Mouse (Mus musculus): ENCODE data around the gene Atf7. TPM values are rescaled to one million over a fixed set of nuclear protein-coding genes. Genes with fewer than 3 reads are reported as not detected.
A peak's percentile ranks its signal among the peaks of the same experiment; 100 is the strongest.

The Atf7 gene
- 23.2 and 24.9 TPM in 2 replicates for polyA plus RNA-seq (2015; fragmentation: Nextera tagmentation; extraction: Ambion mirVana)

- H3K9me3 ChIP-seq (replicated peaks; ENCODE audit: low read length), result no peaks in the 10 kb centered on the region
- H3K4me1 ChIP-seq (replicated peaks; ENCODE audit: insufficient read depth, low read length), result peaks cover 15% of the 10 kb centered on the region
- no peaks in the 10 kb centered on the region for H3K36me3 ChIP-seq (ENCODE audit: insufficient read depth, low read length)
- peak; percentile 98 for ATAC-seq (replicated peaks; ENCODE audit: low FRiP score, low read depth)
- no peak for TF ChIP-seq CTCF (IDR thresholded peaks at IDR 0.05; ENCODE audit: low read depth)
- peak within 1 kb of the TSS; percentile 87 for H3K9ac ChIP-seq (ENCODE audit: low read depth, low read length)
- peak within 1 kb of the TSS; percentile 100 for H3K27ac ChIP-seq
- H3K27me3 ChIP-seq (ENCODE audit: insufficient read depth, low read length), result no peaks in the 10 kb centered on the region
- peak within 1 kb of the TSS; percentile 70 for H3K4me2 ChIP-seq (ENCODE audit: low read length)
- H3K4me3 ChIP-seq (replicated peaks; ENCODE audit: low read depth, low read length), result peak within 1 kb of the TSS; percentile 53
- under 1% methylated on average over 50 of the region's 51 CpGs for WGBS
- peak; percentile 100 for DNase-seq (ENCODE audit: low spot score)
Observed at GRCm38 (mm10) chr15:102624970-102625686, at the start of gene Atf7, which contains the start of gene Gm28047. Atf7 (minus strand) TSS chr15:102625464. Gm28047 (minus strand) TSS chr15:102625067.

- peak; percentile 53 for ATAC-seq (replicated peaks; ENCODE audit: low FRiP score, low read depth)
- no peaks in the 10 kb centered on the region for H3K9me3 ChIP-seq (replicated peaks; ENCODE audit: low read length)
- H3K9ac ChIP-seq (ENCODE audit: low read depth, low read length), result no peak overlapping the region
- H3K36me3 ChIP-seq (ENCODE audit: insufficient read depth, low read length), result no peaks in the 10 kb centered on the region
- peak; percentile 95 for DNase-seq (ENCODE audit: low spot score)
- no peak for TF ChIP-seq CTCF (IDR thresholded peaks at IDR 0.05; ENCODE audit: low read depth)
- H3K27ac ChIP-seq, result peak overlapping the region; percentile 99; the same call in 1 of the 2 replicates
- 4% methylated on average over 10 of the region's 10 CpGs for WGBS
- H3K4me2 ChIP-seq (ENCODE audit: low read length), result peak overlapping the region; percentile 89
- peak overlapping the region; percentile 62; the same call in 1 of the 2 replicates for H3K4me3 ChIP-seq (replicated peaks; ENCODE audit: low read depth, low read length)
- H3K27me3 ChIP-seq (ENCODE audit: insufficient read depth, low read length), result no peaks in the 10 kb centered on the region
- H3K4me1 ChIP-seq (replicated peaks; ENCODE audit: insufficient read depth, low read length), result peaks cover 10% of the 10 kb centered on the region; the same call in 1 of the 2 replicates
Observed at GRCm38 (mm10) chr15:102673548-102673947, 48.3 kb upstream of the Atf7 start.

DNA sequence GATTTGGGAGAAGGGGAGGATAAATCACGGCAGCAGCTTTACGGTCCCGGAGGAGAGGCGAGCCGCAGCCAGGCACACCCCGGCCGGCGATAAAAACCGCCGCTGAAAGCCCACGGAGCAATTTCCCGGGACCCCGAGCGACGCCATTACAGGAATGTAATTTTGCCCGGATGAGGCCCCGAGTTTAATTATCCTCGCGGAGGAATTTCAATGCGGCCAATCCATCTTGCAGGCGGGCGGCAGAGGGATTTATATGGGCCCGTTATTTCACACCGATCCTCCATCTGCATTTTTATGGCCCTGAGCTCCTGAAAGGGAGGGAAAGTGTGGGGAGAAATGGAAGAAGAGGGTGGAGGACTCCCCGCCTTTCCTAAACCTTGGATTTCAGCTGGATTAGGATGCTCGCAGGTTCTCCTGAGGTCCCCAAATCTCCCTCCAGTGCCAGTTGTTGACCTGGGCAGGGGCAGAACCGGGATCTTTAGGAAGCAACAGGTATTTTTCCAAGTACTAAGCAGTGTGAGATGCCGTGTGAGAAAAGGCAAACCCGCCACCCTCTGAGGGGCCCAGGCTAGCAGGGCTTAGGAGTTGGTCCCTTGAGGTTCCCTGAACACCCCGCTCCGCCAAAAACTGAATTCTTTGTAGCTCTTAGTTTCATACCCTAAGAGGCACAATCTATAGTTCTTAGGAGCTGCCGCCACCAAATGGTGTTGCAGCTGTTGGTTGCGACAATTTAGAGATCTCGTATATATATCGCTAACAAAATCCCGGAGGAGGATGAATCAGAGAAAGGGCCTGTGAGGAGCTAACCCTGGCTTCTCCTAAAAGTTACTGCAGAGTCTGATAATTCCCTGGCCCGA lies 47.2 kb upstream of the Atf7 start, which contains the start of gene Atp5g2:
Atp5g2 (minus strand) TSS at position 138 of the 857 bp plus-strand sequence.
- 4% methylated on average over 37 of the region's 37 CpGs for WGBS

DNA sequence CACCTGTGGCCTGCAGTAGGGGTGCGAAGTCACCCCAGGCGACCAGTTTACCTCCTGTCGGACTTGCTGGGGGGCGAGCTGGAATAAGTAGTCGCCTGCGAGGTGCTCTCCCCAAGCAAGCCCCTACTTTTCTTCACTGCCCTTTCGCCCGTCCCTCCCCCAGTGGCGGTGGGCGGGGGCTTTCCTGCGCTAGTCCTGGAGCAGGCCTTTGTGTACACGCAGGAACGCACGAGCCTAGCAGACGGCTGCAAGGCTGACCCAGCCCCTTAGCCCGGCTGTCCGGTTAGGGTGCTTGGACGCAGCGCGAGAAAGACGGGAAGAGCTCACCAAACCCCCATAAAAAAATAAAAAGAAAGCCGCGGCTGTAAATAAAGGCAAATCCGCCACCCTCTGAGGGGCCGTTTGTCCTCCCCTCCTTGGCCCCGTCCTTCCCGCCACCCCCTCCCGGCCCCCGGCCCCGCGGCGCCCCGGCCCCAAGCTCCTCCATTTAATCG lies 46.5 kb upstream of the Atf7 start:
- H3K36me3 ChIP-seq (ENCODE audit: insufficient read depth, low read length), result peaks cover 7% of the 10 kb centered on the region
- no peaks in the 10 kb centered on the region for H3K27me3 ChIP-seq (ENCODE audit: insufficient read depth, low read length)
- peak; percentile 92 for DNase-seq (ENCODE audit: low spot score)
- H3K9me3 ChIP-seq (replicated peaks; ENCODE audit: low read length), result no peaks in the 10 kb centered on the region
- H3K4me2 ChIP-seq (ENCODE audit: low read length), result peak overlapping the region; percentile 89
- peak overlapping the region; percentile 90 for H3K9ac ChIP-seq (ENCODE audit: low read depth, low read length)
- peak; percentile 20; the same call in 1 of the 2 replicates for TF ChIP-seq CTCF (IDR thresholded peaks at IDR 0.05; ENCODE audit: low read depth)
- ATAC-seq (replicated peaks; ENCODE audit: low FRiP score, low read depth), result peak; percentile 56
- H3K4me1 ChIP-seq (replicated peaks; ENCODE audit: insufficient read depth, low read length), result peaks cover 10% of the 10 kb centered on the region; the same call in 1 of the 2 replicates
- peak overlapping the region; percentile 99 for H3K27ac ChIP-seq
- under 1% methylated on average over 34 of the region's 34 CpGs for WGBS
- H3K4me3 ChIP-seq (replicated peaks; ENCODE audit: low read depth, low read length), result peak overlapping the region; percentile 62

More for the DNA sequence above, 47.2 kb upstream of the Atf7 start, which contains the start of gene Atp5g2:
- Histone ChIP-seq H3K4me2 (ENCODE audit: low read length) (peak within 1 kb of the TSS; percentile 89), H3K9ac (ENCODE audit: low read depth, low read length) (peak within 1 kb of the TSS; percentile 90), H3K36me3 (ENCODE audit: insufficient read depth, low read length) (peaks cover under 1% of the 10 kb centered on the region), H3K4me3 (replicated peaks; ENCODE audit: low read depth, low read length) (peak within 1 kb of the TSS; percentile 62), H3K27me3 (ENCODE audit: insufficient read depth, low read length) (no peaks in the 10 kb centered on the region), H3K27ac (peak within 1 kb of the TSS; percentile 99), H3K4me1 (replicated peaks; ENCODE audit: insufficient read depth, low read length) (peaks cover 10% of the 10 kb centered on the region; the same call in 1 of the 2 replicates), H3K9me3 (replicated peaks; ENCODE audit: low read length) (no peaks in the 10 kb centered on the region)
- ATAC-seq (replicated peaks; ENCODE audit: low FRiP score, low read depth) (no peak), DNase-seq (ENCODE audit: low spot score) (peak; percentile 79)
- 0 out of 2 replicates have a peak, but pooled peaks have one; percentile 10 for TF ChIP-seq CTCF (IDR thresholded peaks at IDR 0.05; ENCODE audit: low read depth)

- WGBS, result under 1% methylated on average over 53 of the region's 53 CpGs
- H3K9me3 ChIP-seq (replicated peaks; ENCODE audit: low read length), result no peaks in the 10 kb centered on the region
- H3K4me3 ChIP-seq (replicated peaks; ENCODE audit: low read depth, low read length), result peak overlapping the region; percentile 75
- peaks cover 9% of the 10 kb centered on the region for H3K36me3 ChIP-seq (ENCODE audit: insufficient read depth, low read length)
- peak; percentile 92 for ATAC-seq (replicated peaks; ENCODE audit: low FRiP score, low read depth)
- peak overlapping the region; percentile 89 for H3K4me2 ChIP-seq (ENCODE audit: low read length)
- H3K27ac ChIP-seq, result peak overlapping the region; percentile 99
- H3K27me3 ChIP-seq (ENCODE audit: insufficient read depth, low read length), result no peaks in the 10 kb centered on the region
- peak overlapping the region; percentile 93 for H3K9ac ChIP-seq (ENCODE audit: low read depth, low read length)
- peak; percentile 98 for TF ChIP-seq CTCF (IDR thresholded peaks at IDR 0.05; ENCODE audit: low read depth)
- peak; percentile 98 for DNase-seq (ENCODE audit: low spot score)
- H3K4me1 ChIP-seq (replicated peaks; ENCODE audit: insufficient read depth, low read length), result peaks cover 10% of the 10 kb centered on the region; the same call in 1 of the 2 replicates
Observed at GRCm38 (mm10) chr15:102670767-102671575, 45.7 kb upstream of the Atf7 start.

Data from kidney, postnatal 0 days (tissue).